Mouse (Mus musculus): ENCODE results near the gene Dph5.

- TF ChIP-seq ZC3H11A (IDR thresholded peaks at IDR 0.05; ENCODE audit: borderline replicate concordance, low read depth, low read length) (no peak), HCFC1 (IDR thresholded peaks at IDR 0.05; ENCODE audit: borderline replicate concordance, insufficient read depth, low read length) (no peak), MAFK (IDR thresholded peaks at IDR 0.05; ENCODE audit: insufficient read depth, low read depth, low read length) (no peak), CHD2 (IDR thresholded peaks at IDR 0.05; ENCODE audit: low read depth, low read length) (no peak), ZNF384 (IDR thresholded peaks at IDR 0.05; ENCODE audit: low read depth, low read length) (no peak)
These were observed 32.9 kb upstream of the Dph5 start for GRCm38 (mm10) chr3:115854672-115855191.
